Mouse (Mus musculus) yolk sac, embryonic 10.5 days (tissue): Measurements from ENCODE around the gene Sorl1.
"Not testable (repeated sequence)": the region's sequence is repeated elsewhere in the genome, so short reads cannot be mapped to it uniquely, and the experiment has no call there.

Experiments used
- DNase-seq: peaks from one replicate; pipeline ENCODE4 v3.0.0-alpha.2; 2017; ENCODE audit warnings: low spot score

Gene Sorl1

GRCm38 (mm10) chr9:42092749-42093148 lies 31.3 kb downstream of the Sorl1 start:
- DNase-seq = no peak

GRCm38 (mm10) chr9:42091561-42091960 lies 32.5 kb downstream of the Sorl1 start:
- DNase-seq = no peak

GRCm38 (mm10) chr9:42087921-42088320 lies 36.2 kb downstream of the Sorl1 start:
- DNase-seq = no peak

GRCm38 (mm10) chr9:42085970-42086369 lies 38.1 kb downstream of the Sorl1 start:
- DNase-seq = no peak

GRCm38 (mm10) chr9:42083661-42084067 lies 40.4 kb downstream of the Sorl1 start:
- no peak for DNase-seq

GRCm38 (mm10) chr9:42081681-42082530 lies 42.2 kb downstream of the Sorl1 start:
- no peak for DNase-seq

GRCm38 (mm10) chr9:42080671-42081070 lies 43.4 kb downstream of the Sorl1 start:
- no peak for DNase-seq

GRCm38 (mm10) chr9:42077112-42077845 lies 46.8 kb downstream of the Sorl1 start:
- no peak for DNase-seq

GRCm38 (mm10) chr9:42076256-42076849 lies 47.7 kb downstream of the Sorl1 start:
- DNase-seq = no peak

- DNase-seq = no peak
These were observed 48.9 kb downstream of the Sorl1 start for GRCm38 (mm10) chr9:42075241-42075640.

GRCm38 (mm10) chr9:42072010-42072409 lies 52.1 kb downstream of the Sorl1 start:
- no peak for DNase-seq

GRCm38 (mm10) chr9:42070856-42071255 lies 53.2 kb downstream of the Sorl1 start:
- no peak for DNase-seq

GRCm38 (mm10) chr9:42069471-42069870 lies 54.6 kb downstream of the Sorl1 start:
- DNase-seq = no peak

- no peak for DNase-seq
These were observed 56.1 kb downstream of the Sorl1 start for GRCm38 (mm10) chr9:42067950-42068349.

- no peak for DNase-seq
These were observed 58.3 kb downstream of the Sorl1 start for GRCm38 (mm10) chr9:42065756-42066155.

GRCm38 (mm10) chr9:42063391-42063790 lies 60.7 kb downstream of the Sorl1 start:
- no peak for DNase-seq

- DNase-seq = no peak
These were observed 61.8 kb downstream of the Sorl1 start for GRCm38 (mm10) chr9:42062269-42062668.

GRCm38 (mm10) chr9:42059006-42059405 lies 65.1 kb downstream of the Sorl1 start:
- not testable (repeated sequence) for DNase-seq

- DNase-seq = no peak
These were observed 67.5 kb downstream of the Sorl1 start for GRCm38 (mm10) chr9:42056591-42056990.

GRCm38 (mm10) chr9:42055378-42055777 lies 68.7 kb downstream of the Sorl1 start:
- no peak for DNase-seq

GRCm38 (mm10) chr9:42054339-42055272 lies 69.5 kb downstream of the Sorl1 start:
- no peak for DNase-seq
